Mouse (Mus musculus) left cerebral cortex, postnatal 36 days (tissue): ENCODE data around the gene Mgat4b. TPM values are rescaled to one million over a fixed set of nuclear protein-coding genes. Genes with fewer than 3 reads are reported as not detected.
A peak's percentile ranks its signal among the peaks of the same experiment; 100 is the strongest.

Experiments used
- DNase-seq, 2 experiments: peaks; one replicate each; pipeline ENCODE4 v3.0.0; 2021 to 2022; ENCODE audit warnings: low spot score in 2 of 2, mixed read lengths in 1 of 2
- intact Hi-C: fragments of 180-260 bp; cut with DNase I; formaldehyde crosslinking; loops from one replicate; pipeline ENCODE4 v1.15.1; 2025
- microRNA-seq: library from miRNA; unstranded; fragments of <30 nt; microRNA quantifications from one replicate; pipeline ENCODE4 v1.2.0, GENCODE M21; 2022
- total RNA-seq, 2 experiments: library from RNA; stranded (reverse); gene quantifications; 2 replicates each; pipeline ENCODE4 v1.2.3; 2021

Mgat4b gene
- total RNA-seq, 2 experiments from 2014 or later, result 64.9 to 80.2 TPM

DNA sequence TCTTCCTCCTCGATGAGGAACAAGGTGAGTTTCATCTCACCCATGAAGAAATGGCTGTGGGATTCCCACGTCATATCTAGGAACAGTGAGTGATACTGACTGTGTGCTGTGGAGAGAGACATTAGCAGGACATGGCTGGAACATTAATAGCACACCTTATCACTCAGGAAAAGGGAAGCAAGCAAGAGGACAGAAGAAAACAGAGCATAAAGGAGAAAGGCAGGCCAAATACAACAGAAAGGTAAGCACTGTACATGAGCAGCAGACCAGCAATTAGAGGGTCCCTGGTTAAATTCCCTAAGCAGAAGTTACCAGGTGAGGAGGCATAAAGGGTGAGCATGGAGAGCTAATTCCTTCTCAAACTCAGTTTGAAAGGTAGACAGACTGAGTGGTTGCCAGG, 64.4 kb downstream of the Mgat4b start:
- DNase-seq, result no peak
- intact Hi-C loops, result no loop called here

DNA sequence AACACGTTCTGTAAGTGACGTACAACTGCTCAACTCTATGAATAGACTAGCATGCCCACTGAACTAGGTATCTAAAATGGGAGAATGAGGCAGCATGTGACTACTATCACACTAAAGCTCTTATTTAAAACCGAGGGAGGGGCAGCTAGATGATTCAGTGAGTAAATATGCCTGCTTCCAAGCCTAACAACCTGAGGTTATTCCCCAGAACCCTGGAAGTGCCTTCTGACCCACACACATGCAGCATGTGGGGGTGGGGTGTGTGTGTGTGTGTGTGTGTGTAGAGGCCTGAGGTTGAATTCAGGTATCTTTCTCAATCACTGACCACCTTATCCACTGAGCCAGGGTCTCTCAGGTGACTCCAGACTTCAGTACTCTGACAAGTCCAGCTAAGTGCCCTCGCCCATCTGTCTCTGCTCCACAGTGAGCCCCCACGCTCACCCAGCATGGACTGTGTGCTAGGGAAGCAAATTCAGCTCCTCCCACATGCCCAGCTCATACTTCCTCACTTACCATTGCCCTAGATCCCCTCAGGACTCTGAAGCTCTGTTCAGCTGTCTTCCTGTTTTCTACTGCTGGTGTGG, 65.0 kb downstream of the Mgat4b start:
- no peak for DNase-seq
- intact Hi-C loops, result no loop called here

DNA sequence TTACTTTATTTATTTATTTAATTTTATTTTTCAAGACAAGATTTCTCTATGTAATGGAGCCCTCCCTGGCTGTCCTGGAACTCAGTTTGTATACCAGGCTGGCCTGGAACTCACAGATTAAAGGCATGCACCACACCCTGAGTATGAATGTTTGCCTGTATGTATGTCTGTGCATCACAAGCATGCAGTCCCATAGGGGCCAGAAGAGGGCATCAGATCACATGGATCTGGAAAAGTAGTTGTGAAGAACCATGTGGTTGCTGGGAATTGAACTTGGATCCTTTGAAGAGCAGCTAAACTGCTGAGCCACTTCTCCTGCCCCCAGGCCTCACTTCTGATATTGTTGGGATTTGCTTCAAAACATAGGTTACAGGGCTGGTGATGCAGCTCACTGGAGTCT, 66.3 kb downstream of the Mgat4b start:
- intact Hi-C loops, result no loop called here

DNA sequence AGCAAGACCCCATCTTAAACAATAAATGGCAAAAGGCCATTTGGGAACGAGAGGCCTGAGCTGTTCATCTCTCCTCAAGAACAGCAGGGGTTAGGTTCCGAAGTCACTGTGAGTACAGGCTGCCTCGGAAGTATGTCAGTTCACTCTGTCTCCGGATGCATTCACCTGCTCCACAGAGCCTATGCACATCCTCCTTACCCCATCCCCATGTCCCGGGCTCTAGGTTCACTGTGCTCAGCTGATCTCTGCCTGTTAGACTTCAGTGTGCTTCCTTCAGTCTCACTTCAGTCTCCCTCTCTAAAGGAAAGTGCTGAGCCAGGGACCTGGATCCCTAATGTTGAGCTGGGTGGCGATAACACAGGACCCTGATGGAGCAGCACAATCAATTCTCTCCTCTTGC, 67.0 kb downstream of the Mgat4b start:
- no peak for DNase-seq
- intact Hi-C loops, result no loop called here

More for the DNA sequence above, 66.3 kb downstream of the Mgat4b start:
- no peak for DNase-seq

DNA sequence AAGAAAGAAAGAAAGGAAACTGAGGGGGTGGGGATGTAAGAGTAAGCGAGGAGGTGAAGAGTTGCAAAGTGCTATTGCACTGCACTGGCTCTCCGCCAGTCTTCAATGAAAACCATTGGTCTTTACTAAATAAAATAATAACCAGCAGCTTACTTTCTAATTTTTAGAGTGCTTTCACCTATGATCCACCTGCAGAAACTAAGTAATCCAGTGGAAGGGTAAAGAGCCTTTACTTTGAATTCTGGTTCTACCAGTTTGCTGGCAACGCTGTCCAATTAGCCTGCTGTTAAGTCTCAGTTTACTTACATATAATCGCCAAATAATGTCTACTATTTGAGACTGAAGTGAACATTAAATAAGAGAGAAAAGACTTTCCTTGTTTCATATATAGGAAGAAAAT, 68.3 kb downstream of the Mgat4b start:
- intact Hi-C loops, result no loop called here
- DNase-seq, result no peak

DNA sequence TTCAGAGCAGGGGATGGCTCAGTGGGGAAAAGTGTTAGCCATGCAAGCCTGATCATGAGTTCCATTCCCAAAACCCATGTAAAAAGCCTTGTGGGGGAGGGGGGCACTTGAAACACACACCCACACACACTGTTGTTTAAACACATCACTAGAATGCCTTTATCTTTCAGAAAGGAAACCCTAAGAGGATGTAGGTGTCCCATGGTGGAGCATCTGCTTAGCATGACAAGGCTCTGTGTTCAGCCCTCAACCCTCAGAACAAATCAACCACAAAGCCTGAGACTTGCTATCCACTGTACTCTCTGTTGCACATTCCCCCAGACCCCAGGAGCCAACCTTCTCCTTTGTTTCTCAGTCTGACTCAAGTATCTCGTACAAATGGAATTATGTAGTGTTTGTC, 69.4 kb downstream of the Mgat4b start:
- intact Hi-C loops, result no loop called here

More for the DNA sequence above, 69.4 kb downstream of the Mgat4b start:
- DNase-seq, result no peak

Small RNA genes lying within 50 kb of the gene (microRNA-seq; reads per million reads assigned to microRNA genes)
- gene Mir6919, result 2.5 reads per million, percentile 3 among the genes with 10 or more reads in this experiment

Other genes starting within 250 kb of the Mgat4b start
- gene Rnf130, start 185.5 kb upstream of the Mgat4b start, total RNA-seq, result 100 to 1,000 TPM; 104 to 105 TPM
- 100 to 1,000 TPM; 118 to 120 TPM for gene Tbc1d9b, start 79.5 kb upstream of the Mgat4b start, total RNA-seq
- 10 to 100 TPM; 15.4 to 15.7 TPM for gene Mrnip, start 36.4 kb upstream of the Mgat4b start, total RNA-seq
- gene Sqstm1, start 63 bp upstream of the Mgat4b start, total RNA-seq, result 100 to 1,000 TPM; 460 to 526 TPM
- 10 to 100 TPM in 1 of 2 experiments, 1 to 10 TPM in 1; 7.7 to 10.9 TPM for gene Ltc4s, start 27.7 kb downstream of the Mgat4b start, total RNA-seq
- 10 to 100 TPM in 1 of 2 experiments, 1 to 10 TPM in 1; 9.9 to 10.6 TPM for gene Maml1, start 81.4 kb downstream of the Mgat4b start, total RNA-seq
- 100 to 1,000 TPM; 400 to 407 TPM for gene Canx, start 114.8 kb downstream of the Mgat4b start, total RNA-seq
- not detected for gene Cby3, start 143.6 kb downstream of the Mgat4b start, total RNA-seq
- gene Hnrnph1, start 166.1 kb downstream of the Mgat4b start, total RNA-seq, result 100 to 1,000 TPM; 175 to 266 TPM
- gene Rufy1, start 220.2 kb downstream of the Mgat4b start, total RNA-seq, result 10 to 100 TPM; 27.8 to 28.7 TPM